Mouse (Mus musculus) right cerebral cortex, adult 18-20 months (tissue): ENCODE measurements around the gene Pla2g2f.

ENCODE experiments used
- DNase-seq: peaks from one replicate; pipeline ENCODE4 v3.0.0; 2022; ENCODE audit warnings: mixed read lengths

Gene Pla2g2f

GRCm38 (mm10) chr4:138755983-138756382, 1.4 kb downstream of the Pla2g2f start:
- DNase-seq = no peak

GRCm38 (mm10) chr4:138755439-138755838, 2.0 kb downstream of the Pla2g2f start:
- no peak for DNase-seq

- no peak for DNase-seq
These were observed 3.0 kb downstream of the Pla2g2f start for GRCm38 (mm10) chr4:138754432-138754831.

GRCm38 (mm10) chr4:138753608-138754007, 3.8 kb downstream of the Pla2g2f start:
- no peak for DNase-seq

- no peak for DNase-seq
These were observed 4.8 kb downstream of the Pla2g2f start for GRCm38 (mm10) chr4:138752603-138753002.

- DNase-seq = peak; percentile 69
These were observed 8.9 kb downstream of the Pla2g2f start for GRCm38 (mm10) chr4:138748369-138749072.

- DNase-seq = peak; percentile 77
These were observed 9.6 kb downstream of the Pla2g2f start for GRCm38 (mm10) chr4:138747851-138748250.

GRCm38 (mm10) chr4:138746866-138747265, 10.6 kb downstream of the Pla2g2f start:
- no peak for DNase-seq

GRCm38 (mm10) chr4:138745884-138746283, 11.5 kb downstream of the Pla2g2f start:
- no peak for DNase-seq

GRCm38 (mm10) chr4:138739136-138739851, 18.1 kb downstream of the Pla2g2f start:
- peak; percentile 74 for DNase-seq

- no peak for DNase-seq
These were observed 20.4 kb downstream of the Pla2g2f start, which contains the start of gene Ubxn10 for GRCm38 (mm10) chr4:138737031-138737430. Gene Ubxn10, minus strand, starts transcription at chr4:138737167.

- DNase-seq = no peak
These were observed 22.6 kb downstream of the Pla2g2f start for GRCm38 (mm10) chr4:138734863-138735262.

- DNase-seq = no peak
These were observed 23.3 kb downstream of the Pla2g2f start for GRCm38 (mm10) chr4:138734105-138734504.

- no peak for DNase-seq
These were observed 28.3 kb downstream of the Pla2g2f start for GRCm38 (mm10) chr4:138729018-138729703.

GRCm38 (mm10) chr4:138725751-138726150, 31.7 kb downstream of the Pla2g2f start:
- DNase-seq = no peak

GRCm38 (mm10) chr4:138725127-138725461, 32.3 kb downstream of the Pla2g2f start:
- peak; percentile 58 for DNase-seq

GRCm38 (mm10) chr4:138724354-138725126, 32.9 kb downstream of the Pla2g2f start, which contains the start of gene Pla2g2c:
Gene Pla2g2c, plus strand, starts transcription at chr4:138724792.
- DNase-seq = peak; percentile 72

- DNase-seq = peak; percentile 91
These were observed 33.7 kb downstream of the Pla2g2f start for GRCm38 (mm10) chr4:138723493-138724281.

GRCm38 (mm10) chr4:138719264-138719596, 38.2 kb downstream of the Pla2g2f start:
- no peak for DNase-seq

GRCm38 (mm10) chr4:138718586-138719263, 38.7 kb downstream of the Pla2g2f start:
- DNase-seq = peak; percentile 54

- no peak for DNase-seq
These were observed 40.7 kb downstream of the Pla2g2f start for GRCm38 (mm10) chr4:138716697-138717096.
